Mouse (Mus musculus) heart, adult 2 months (tissue): ENCODE data around the gene Resp18.

Source experiments
- CTCF ChIP-seq: fragments of 200-600 bp; IDR thresholded peaks from 2 replicates; pipeline ENCODE4 v1.8.1; 2022; ENCODE audit warnings: antibody characterized with exemption, mild to moderate bottlenecking, moderate library complexity
- EP300 ChIP-seq: fragments of 200-500 bp; IDR thresholded peaks from 2 replicates; pipeline ENCODE4 v1.6.1; 2011; ENCODE audit warnings: low read depth, low read length, control low read depth; ENCODE audit not compliant: insufficient read depth

- TF ChIP-seq EP300 (no peak), CTCF (no peak)
Measured at GRCm38 (mm10) chr1:75227653-75228052, 50.6 kb downstream of the Resp18 start.
